Mouse (Mus musculus): ENCODE measurements at regions not wholly inside any gene's neighbourhood (a gene's known extent, or its start where the extent isn't known, plus 50 kb on each side); places are given as distances from the start of the nearest gene placed in this dataset.

- peak in 1 of 2 experiments; percentile 55 for DNase-seq (ENCODE audit: low spot score in 2 of 2)
Observed at GRCm38 (mm10) chr2:131674872-131675271, 112.8 kb upstream of the Adra1d start.

- no peak for DNase-seq (ENCODE audit: low spot score in 2 of 2)
Observed at GRCm38 (mm10) chr2:131673351-131673750, 111.3 kb upstream of the Adra1d start.

GRCm38 (mm10) chr2:131672646-131673045 lies 110.6 kb upstream of the Adra1d start:
- peak in 1 of 2 experiments; percentile 57 for DNase-seq (ENCODE audit: low spot score in 2 of 2)

GRCm38 (mm10) chr2:131672223-131672622 lies 110.1 kb upstream of the Adra1d start:
- no peak for DNase-seq (ENCODE audit: low spot score in 2 of 2)

- DNase-seq (ENCODE audit: low spot score in 2 of 2): peak in 1 of 2 experiments; percentile 54
Observed at GRCm38 (mm10) chr2:131670876-131671275, 108.8 kb upstream of the Adra1d start.

- no peak for DNase-seq (ENCODE audit: low spot score in 2 of 2)
Observed at GRCm38 (mm10) chr2:131667874-131668273, 105.8 kb upstream of the Adra1d start.

- DNase-seq (ENCODE audit: low spot score in 2 of 2): no peak
Observed at GRCm38 (mm10) chr2:131666841-131667364, 104.8 kb upstream of the Adra1d start.

- DNase-seq (ENCODE audit: low spot score in 2 of 2): peak in 1 of 2 experiments; percentile 77
Observed at GRCm38 (mm10) chr2:131664575-131664974, 102.5 kb upstream of the Adra1d start.

GRCm38 (mm10) chr2:131663199-131663809 lies 101.2 kb upstream of the Adra1d start:
- DNase-seq (ENCODE audit: low spot score in 2 of 2): no peak

GRCm38 (mm10) chr2:131652197-131652596 lies 90.1 kb upstream of the Adra1d start:
- no peak for DNase-seq (ENCODE audit: low spot score in 2 of 2)

- no peak for DNase-seq (ENCODE audit: low spot score in 2 of 2)
Observed at GRCm38 (mm10) chr2:131650611-131651153, 88.6 kb upstream of the Adra1d start.

- no peak for DNase-seq (ENCODE audit: low spot score in 2 of 2)
Observed at GRCm38 (mm10) chr2:131644166-131644858, 82.2 kb upstream of the Adra1d start.

GRCm38 (mm10) chr2:131642456-131642855 lies 80.4 kb upstream of the Adra1d start:
- DNase-seq (ENCODE audit: low spot score in 2 of 2): no peak

- no peak for DNase-seq (ENCODE audit: low spot score in 2 of 2)
Observed at GRCm38 (mm10) chr2:131638996-131639605, 77.0 kb upstream of the Adra1d start.

- DNase-seq (ENCODE audit: low spot score in 2 of 2): no peak
Observed at GRCm38 (mm10) chr2:131635791-131636190, 73.7 kb upstream of the Adra1d start.

GRCm38 (mm10) chr2:131617916-131618315 lies 55.8 kb upstream of the Adra1d start:
- DNase-seq (ENCODE audit: low spot score in 2 of 2): no peak

GRCm38 (mm10) chr2:131612486-131612885 lies 50.4 kb upstream of the Adra1d start:
- DNase-seq (ENCODE audit: low spot score in 2 of 2): no peak

Measured in left cerebral cortex, adult 8-10 months (tissue).